Mouse (Mus musculus): ENCODE data around the gene Prm2. TPM values are rescaled to one million over a fixed set of nuclear protein-coding genes. Genes with fewer than 3 reads are reported as not detected.

The Prm2 gene
- polyA plus RNA-seq, 1 experiment from 2014 or later = not detected

DNA sequence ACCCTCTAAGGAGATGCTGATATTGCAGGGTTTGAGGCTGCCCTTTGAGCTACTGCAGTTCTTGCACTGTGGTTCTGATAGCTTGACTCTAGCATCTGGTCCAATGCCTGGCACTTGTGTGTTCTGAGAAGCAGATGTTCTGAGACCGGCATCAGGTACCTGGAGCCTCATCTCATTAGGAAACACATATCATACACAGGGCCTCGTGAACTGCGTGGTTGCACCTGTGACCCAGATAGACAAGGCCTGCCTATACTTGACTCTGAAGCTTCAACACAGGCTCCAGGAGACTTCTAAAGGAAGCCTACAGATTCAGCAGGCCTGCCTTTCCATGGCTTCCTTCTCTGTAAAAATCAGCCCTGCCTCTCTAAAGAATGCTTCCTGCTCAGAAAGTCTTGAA is 40.5 kb upstream of the Prm2 start:
- WGBS = 89% methylated on average over 3 of the region's 3 CpGs
- DNase-seq (ENCODE audit: low spot score) = no peak
- Histone ChIP-seq H3K36me3 (ENCODE audit: control insufficient read depth, insufficient read depth, low read length) (no peaks in the 10 kb centered on the region), H3K4me1 (replicated peaks; ENCODE audit: control insufficient read depth, insufficient read depth, low read length) (peaks cover 13% of the 10 kb centered on the region), H3K9ac (ENCODE audit: low read depth, low read length) (no peak overlapping the region), H3K9me3 (ENCODE audit: control insufficient read depth, low read length) (no peaks in the 10 kb centered on the region), H3K27ac (ENCODE audit: low read depth, low read length) (no peak overlapping the region), H3K4me2 (no peak overlapping the region), H3K27me3 (replicated peaks; ENCODE audit: control insufficient read depth, insufficient read depth, low read length) (0 out of 2 replicates have a peak, but pooled peaks cover 3% of the 10 kb centered on the region), H3K4me3 (ENCODE audit: low read depth, low read length) (no peak overlapping the region)
- no peak for ATAC-seq (replicated peaks; ENCODE audit: low FRiP score)

DNA sequence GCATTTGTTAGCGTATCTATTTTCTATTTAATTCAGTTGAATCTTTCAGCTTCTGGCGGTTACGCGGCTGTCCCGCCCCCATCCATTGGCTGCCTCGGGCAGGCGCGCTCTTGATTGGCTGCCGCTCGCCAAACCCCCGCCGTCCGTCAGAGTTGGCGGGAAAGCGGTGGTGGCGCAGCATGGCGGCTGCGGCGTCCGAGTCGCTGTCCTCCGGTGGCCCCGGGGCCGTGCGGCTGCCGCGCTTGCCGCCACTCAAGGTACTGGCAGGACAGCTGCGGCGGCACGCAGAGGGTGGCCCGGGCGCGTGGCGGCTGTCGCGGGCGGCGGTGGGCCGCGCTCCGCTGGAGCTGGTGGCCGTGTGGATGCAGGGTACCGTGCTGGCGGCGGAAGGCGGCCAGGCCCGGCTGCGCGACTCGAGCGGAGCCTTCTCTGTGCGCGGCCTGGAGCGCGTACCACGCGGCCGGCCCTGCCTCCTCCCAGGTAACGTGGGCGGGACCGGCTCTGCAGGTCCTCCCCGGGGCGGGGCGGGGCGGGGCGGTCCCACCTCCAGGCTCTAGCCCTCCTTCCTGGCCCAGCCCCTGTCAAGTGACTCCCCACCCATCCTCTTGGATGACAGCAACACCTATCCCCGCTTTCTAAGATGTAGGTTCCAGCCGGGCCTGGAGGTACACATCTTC is 39.1 kb upstream of the Prm2 start, which contains the start of gene Rmi2:
Gene Rmi2 (plus strand): TSS at position 149 of the 677 bp plus-strand sequence.
- peaks cover 13% of the 10 kb centered on the region for H3K4me1 ChIP-seq (replicated peaks; ENCODE audit: control insufficient read depth, insufficient read depth, low read length)
- peak within 1 kb of the TSS; percentile 89 for H3K27ac ChIP-seq (ENCODE audit: low read depth, low read length)

DNA sequence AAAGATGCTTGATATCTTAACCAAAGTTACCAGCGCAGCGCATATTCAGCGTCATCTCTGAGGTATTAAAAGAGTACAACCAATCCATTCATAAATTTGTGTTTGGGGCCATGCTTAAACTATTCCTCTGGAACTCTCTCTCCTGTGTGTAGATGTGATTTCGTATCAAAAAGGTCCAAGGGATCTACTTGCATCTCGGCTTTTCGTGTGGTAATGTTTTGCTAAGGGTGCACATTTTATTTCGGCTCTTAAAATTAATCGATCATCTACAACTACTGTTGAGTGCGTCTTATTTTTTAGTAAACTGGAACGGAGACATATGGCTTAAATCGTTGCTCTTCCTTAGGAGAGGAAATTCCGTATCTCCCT is 38.6 kb upstream of the Prm2 start:
- no peak for ATAC-seq (replicated peaks; ENCODE audit: low FRiP score)
- H3K9ac ChIP-seq (ENCODE audit: low read depth, low read length) = peak overlapping the region; percentile 93
- H3K9me3 ChIP-seq (ENCODE audit: control insufficient read depth, low read length) = no peaks in the 10 kb centered on the region
- H3K27ac ChIP-seq (ENCODE audit: low read depth, low read length) = no peak overlapping the region
- peak overlapping the region; percentile 89 for H3K4me3 ChIP-seq (ENCODE audit: low read depth, low read length)
- peak overlapping the region; percentile 99 for H3K4me2 ChIP-seq
- 0 out of 2 replicates have a peak, but pooled peaks cover 3% of the 10 kb centered on the region for H3K27me3 ChIP-seq (replicated peaks; ENCODE audit: control insufficient read depth, insufficient read depth, low read length)
- WGBS = 9% methylated on average over 12 of the region's 12 CpGs
- H3K4me1 ChIP-seq (replicated peaks; ENCODE audit: control insufficient read depth, insufficient read depth, low read length) = peaks cover 13% of the 10 kb centered on the region
- no peak for DNase-seq (ENCODE audit: low spot score)
- no peaks in the 10 kb centered on the region for H3K36me3 ChIP-seq (ENCODE audit: control insufficient read depth, insufficient read depth, low read length)

More for the DNA sequence above, 39.1 kb upstream of the Prm2 start, which contains the start of gene Rmi2:
- under 1% methylated on average over 66 of the region's 69 CpGs for WGBS
- Histone ChIP-seq H3K36me3 (ENCODE audit: control insufficient read depth, insufficient read depth, low read length) (no peaks in the 10 kb centered on the region), H3K9me3 (ENCODE audit: control insufficient read depth, low read length) (no peaks in the 10 kb centered on the region), H3K4me3 (ENCODE audit: low read depth, low read length) (peak within 1 kb of the TSS; percentile 89), H3K27me3 (replicated peaks; ENCODE audit: control insufficient read depth, insufficient read depth, low read length) (0 out of 2 replicates have a peak, but pooled peaks cover 3% of the 10 kb centered on the region), H3K4me2 (peak within 1 kb of the TSS; percentile 99), H3K9ac (ENCODE audit: low read depth, low read length) (peak within 1 kb of the TSS; percentile 93)
- peak; percentile 98 for ATAC-seq (replicated peaks; ENCODE audit: low FRiP score)
- DNase-seq (ENCODE audit: low spot score) = peak; percentile 87

DNA sequence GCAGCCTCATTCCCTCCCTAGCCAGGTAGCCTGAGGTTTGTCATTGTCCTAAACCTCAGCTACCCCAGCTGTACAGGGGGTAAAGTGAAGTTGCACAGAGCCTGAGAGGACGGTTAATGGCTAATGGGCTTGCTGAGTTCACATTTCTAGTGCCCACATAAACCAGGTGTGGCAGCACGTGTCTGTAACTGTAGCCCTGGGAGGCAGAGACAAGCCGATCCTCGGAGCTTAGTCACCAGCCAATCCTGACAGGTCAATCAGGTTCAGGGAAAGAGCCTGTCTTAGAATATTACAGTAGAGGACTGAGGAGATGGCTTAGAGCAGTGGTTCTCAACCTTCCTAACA is 32.5 kb upstream of the Prm2 start:
- Histone ChIP-seq H3K4me1 (replicated peaks; ENCODE audit: control insufficient read depth, insufficient read depth, low read length) (no peaks in the 10 kb centered on the region), H3K9ac (ENCODE audit: low read depth, low read length) (no peak overlapping the region), H3K36me3 (ENCODE audit: control insufficient read depth, insufficient read depth, low read length) (no peaks in the 10 kb centered on the region), H3K4me3 (ENCODE audit: low read depth, low read length) (no peak overlapping the region), H3K27me3 (replicated peaks; ENCODE audit: control insufficient read depth, insufficient read depth, low read length) (peaks cover 5% of the 10 kb centered on the region; the same call in 1 of the 2 replicates), H3K9me3 (ENCODE audit: control insufficient read depth, low read length) (no peaks in the 10 kb centered on the region), H3K4me2 (no peak overlapping the region), H3K27ac (ENCODE audit: low read depth, low read length) (no peak overlapping the region)
- WGBS = 64% methylated on average over 4 of the region's 4 CpGs
- no peak for DNase-seq (ENCODE audit: low spot score)
- ATAC-seq (replicated peaks; ENCODE audit: low FRiP score) = no peak

DNA sequence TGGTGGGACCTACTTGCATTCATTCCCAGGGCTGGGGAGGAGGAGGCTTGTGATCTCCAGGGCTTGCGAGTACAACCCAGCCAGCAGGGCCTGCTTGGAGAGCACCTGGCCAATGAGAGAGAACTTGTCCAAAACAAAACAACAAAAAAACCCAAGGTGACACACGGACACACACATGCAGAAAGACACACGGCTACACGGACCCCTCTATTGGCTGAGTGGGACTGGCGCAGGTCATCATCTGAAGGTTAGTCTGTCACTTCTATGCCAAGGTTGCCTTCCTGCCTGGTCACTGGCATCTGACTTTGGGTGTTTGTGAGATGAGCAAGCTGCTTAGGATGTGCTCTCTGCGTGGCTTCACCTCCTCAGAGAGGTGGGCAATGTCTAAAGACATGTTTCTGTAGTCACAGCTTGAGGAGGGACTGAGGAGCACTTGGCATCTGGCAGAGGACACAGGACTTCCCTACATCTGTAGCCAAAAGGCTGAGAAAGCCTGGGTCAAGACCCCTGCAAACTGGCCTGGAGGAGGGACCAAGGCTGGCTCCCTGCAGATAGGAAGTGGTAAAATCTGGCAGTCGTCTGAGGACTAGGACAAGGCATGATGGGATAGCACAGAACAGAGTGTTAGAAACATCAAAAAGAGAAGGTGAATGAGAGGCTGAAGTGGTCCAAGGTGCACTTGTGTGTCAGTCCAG is 32.0 kb upstream of the Prm2 start:
- 69% methylated on average over 7 of the region's 7 CpGs for WGBS
- no peaks in the 10 kb centered on the region for H3K9me3 ChIP-seq (ENCODE audit: control insufficient read depth, low read length)
- ATAC-seq (replicated peaks; ENCODE audit: low FRiP score) (no peak), DNase-seq (ENCODE audit: low spot score) (no peak)
- H3K36me3 ChIP-seq (ENCODE audit: control insufficient read depth, insufficient read depth, low read length) = no peaks in the 10 kb centered on the region
- H3K4me2 ChIP-seq = no peak overlapping the region; the same call in 1 of the 2 replicates
- H3K4me3 ChIP-seq (ENCODE audit: low read depth, low read length) = no peak overlapping the region
- no peaks in the 10 kb centered on the region for H3K4me1 ChIP-seq (replicated peaks; ENCODE audit: control insufficient read depth, insufficient read depth, low read length)
- no peak overlapping the region for H3K27ac ChIP-seq (ENCODE audit: low read depth, low read length)
- peaks cover 2% of the 10 kb centered on the region; the same call in 1 of the 2 replicates for H3K27me3 ChIP-seq (replicated peaks; ENCODE audit: control insufficient read depth, insufficient read depth, low read length)
- no peak overlapping the region for H3K9ac ChIP-seq (ENCODE audit: low read depth, low read length)

DNA sequence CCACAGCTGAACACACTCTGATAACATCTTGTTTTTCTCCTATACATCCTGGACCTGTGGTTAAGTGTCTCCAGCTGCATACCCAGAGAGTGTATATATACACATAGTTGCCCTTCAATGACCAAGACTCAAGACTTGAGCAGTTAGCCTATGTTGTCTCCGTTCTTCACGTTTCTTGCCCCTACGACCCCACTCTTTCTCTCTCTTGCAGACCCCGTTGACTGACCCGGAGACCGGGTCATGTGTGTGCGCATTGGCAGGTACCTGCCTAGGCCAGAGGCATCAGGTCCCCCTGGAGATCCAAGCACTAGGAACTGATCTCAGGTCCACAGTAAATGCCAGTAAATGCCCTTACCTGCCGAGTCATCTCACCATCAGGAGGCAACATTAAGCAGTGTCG is 31.3 kb upstream of the Prm2 start:
- Histone ChIP-seq H3K9ac (ENCODE audit: low read depth, low read length) (no peak overlapping the region), H3K4me2 (no peak overlapping the region), H3K27me3 (replicated peaks; ENCODE audit: control insufficient read depth, insufficient read depth, low read length) (peaks cover 2% of the 10 kb centered on the region; the same call in 1 of the 2 replicates), H3K4me1 (replicated peaks; ENCODE audit: control insufficient read depth, insufficient read depth, low read length) (no peaks in the 10 kb centered on the region), H3K9me3 (ENCODE audit: control insufficient read depth, low read length) (no peaks in the 10 kb centered on the region), H3K36me3 (ENCODE audit: control insufficient read depth, insufficient read depth, low read length) (no peaks in the 10 kb centered on the region), H3K27ac (ENCODE audit: low read depth, low read length) (no peak overlapping the region), H3K4me3 (ENCODE audit: low read depth, low read length) (no peak overlapping the region)
- DNase-seq (ENCODE audit: low spot score) (no peak), ATAC-seq (replicated peaks; ENCODE audit: low FRiP score) (no peak)
- WGBS = 85% methylated on average over 9 of the region's 9 CpGs

DNA sequence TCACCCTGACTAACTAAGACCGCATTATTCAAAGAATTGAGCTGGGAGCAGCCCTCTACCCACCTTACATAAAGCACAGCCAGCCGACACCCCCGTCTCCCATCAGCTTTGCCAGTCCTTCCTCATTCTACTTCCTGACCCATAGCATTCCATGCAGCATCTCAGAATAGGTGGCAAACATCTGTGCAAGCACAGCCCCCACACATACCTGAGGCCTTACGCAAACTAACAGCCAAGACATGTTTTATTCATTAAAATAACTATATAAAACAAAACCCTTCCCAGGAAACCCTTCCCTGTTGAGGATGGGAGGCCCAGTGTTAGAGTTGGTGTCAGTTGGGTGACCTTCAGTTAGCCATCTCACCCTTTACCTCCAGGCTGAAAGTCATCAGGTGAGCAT is 29.9 kb upstream of the Prm2 start:
- H3K36me3 ChIP-seq (ENCODE audit: control insufficient read depth, insufficient read depth, low read length) = no peaks in the 10 kb centered on the region
- no peak overlapping the region for H3K27ac ChIP-seq (ENCODE audit: low read depth, low read length)
- no peak overlapping the region for H3K4me2 ChIP-seq
- H3K9me3 ChIP-seq (ENCODE audit: control insufficient read depth, low read length) = no peaks in the 10 kb centered on the region
- ATAC-seq (replicated peaks; ENCODE audit: low FRiP score) = no peak
- H3K4me1 ChIP-seq (replicated peaks; ENCODE audit: control insufficient read depth, insufficient read depth, low read length) = no peaks in the 10 kb centered on the region
- no peak overlapping the region for H3K4me3 ChIP-seq (ENCODE audit: low read depth, low read length)
- H3K27me3 ChIP-seq (replicated peaks; ENCODE audit: control insufficient read depth, insufficient read depth, low read length) = peaks cover 2% of the 10 kb centered on the region; the same call in 1 of the 2 replicates
- no peak for DNase-seq (ENCODE audit: low spot score)
- 74% methylated on average over 4 of the region's 4 CpGs for WGBS
- H3K9ac ChIP-seq (ENCODE audit: low read depth, low read length) = no peak overlapping the region

DNA sequence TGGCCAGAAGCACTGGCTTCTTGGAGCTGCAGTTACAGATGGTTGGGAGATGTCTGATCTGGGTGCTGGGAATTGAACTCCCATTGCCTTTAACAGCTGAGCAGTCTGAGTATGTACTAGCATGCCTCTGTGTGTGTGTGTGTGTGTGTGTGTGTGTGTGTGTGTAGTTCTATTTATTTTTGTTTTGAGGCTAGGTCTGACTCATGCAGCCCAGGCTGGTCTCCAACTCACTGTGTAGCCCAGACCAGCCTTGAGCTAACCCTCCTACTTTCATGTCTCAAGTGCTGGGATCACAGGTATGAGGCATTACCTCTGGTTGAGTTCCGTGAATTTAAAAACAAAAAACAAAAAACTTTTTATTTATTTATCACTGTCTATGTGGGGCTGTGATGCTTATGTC is 28.6 kb upstream of the Prm2 start:
- Histone ChIP-seq H3K4me2 (no peak overlapping the region), H3K27ac (ENCODE audit: low read depth, low read length) (no peak overlapping the region), H3K9ac (ENCODE audit: low read depth, low read length) (no peak overlapping the region), H3K4me1 (replicated peaks; ENCODE audit: control insufficient read depth, insufficient read depth, low read length) (no peaks in the 10 kb centered on the region), H3K4me3 (ENCODE audit: low read depth, low read length) (no peak overlapping the region), H3K9me3 (ENCODE audit: control insufficient read depth, low read length) (no peaks in the 10 kb centered on the region), H3K36me3 (ENCODE audit: control insufficient read depth, insufficient read depth, low read length) (no peaks in the 10 kb centered on the region), H3K27me3 (replicated peaks; ENCODE audit: control insufficient read depth, insufficient read depth, low read length) (peaks cover 2% of the 10 kb centered on the region; the same call in 1 of the 2 replicates)
- ATAC-seq (replicated peaks; ENCODE audit: low FRiP score) (no peak), DNase-seq (ENCODE audit: low spot score) (no peak)
- 89% methylated on average over 1 of the region's 1 CpGs for WGBS

DNA sequence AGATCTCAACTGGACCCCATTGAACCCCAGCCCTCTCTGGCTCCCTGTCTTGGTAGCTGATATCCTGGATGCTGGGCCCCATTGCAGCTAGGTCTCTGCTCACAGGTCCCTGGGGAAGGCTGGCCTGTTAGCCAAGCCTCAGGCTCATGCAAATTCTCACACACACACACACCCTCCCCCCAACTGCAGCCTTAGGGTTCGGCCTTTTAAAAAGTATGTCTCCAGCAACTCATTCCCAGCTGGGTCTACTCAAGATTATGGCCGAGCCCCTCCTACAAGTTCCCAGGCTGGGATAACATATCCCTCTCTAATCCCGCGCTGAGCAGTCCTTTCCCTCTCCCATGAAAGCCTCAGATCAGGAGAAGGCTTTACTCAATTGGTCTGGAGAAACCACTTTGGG is 25.5 kb upstream of the Prm2 start:
- Histone ChIP-seq H3K4me2 (no peak overlapping the region), H3K4me1 (replicated peaks; ENCODE audit: control insufficient read depth, insufficient read depth, low read length) (no peaks in the 10 kb centered on the region), H3K4me3 (ENCODE audit: low read depth, low read length) (no peak overlapping the region), H3K9ac (ENCODE audit: low read depth, low read length) (no peak overlapping the region), H3K27me3 (replicated peaks; ENCODE audit: control insufficient read depth, insufficient read depth, low read length) (no peaks in the 10 kb centered on the region), H3K36me3 (ENCODE audit: control insufficient read depth, insufficient read depth, low read length) (no peaks in the 10 kb centered on the region), H3K9me3 (ENCODE audit: control insufficient read depth, low read length) (no peaks in the 10 kb centered on the region), H3K27ac (ENCODE audit: low read depth, low read length) (no peak overlapping the region)
- no peak for ATAC-seq (replicated peaks; ENCODE audit: low FRiP score)
- 67% methylated on average over 4 of the region's 4 CpGs for WGBS
- DNase-seq (ENCODE audit: low spot score) = no peak
